Mouse (Mus musculus) midbrain, postnatal 0 days (tissue): ENCODE results near the gene Nifk. TPM values are rescaled to one million over a fixed set of nuclear protein-coding genes. Genes with fewer than 3 reads are reported as not detected.

Experiments used
- ATAC-seq: fragments of 200-750 bp; cut with Nextera tagmentation; 2 replicates; pipeline ENCODE4 v1.8.0; 2017; ENCODE audit warnings: moderate number of reproducible peaks, mild to moderate bottlenecking, moderate TSS enrichment, moderate library complexity; ENCODE audit not compliant: low FRiP score
- DNase-seq: peaks from one replicate; pipeline ENCODE4 v3.0.0-alpha.2; 2015; ENCODE audit warnings: low spot score
- H3K27ac ChIP-seq: fragments of 300-500 bp; sonication (generic); 2 replicates; pipeline ENCODE4 v1.5.1; 2014; ENCODE audit warnings: low read depth, mild to moderate bottlenecking, low read length, mixed read lengths
- H3K27me3 ChIP-seq: fragments of 300-500 bp; sonication (generic); 2 replicates; pipeline ENCODE4 v1.6.1; 2014; ENCODE audit warnings: low read length, control low read depth, mixed read lengths; ENCODE audit not compliant: insufficient read depth
- H3K36me3 ChIP-seq: fragments of 300-500 bp; sonication (generic); 2 replicates; pipeline ENCODE4 v1.6.1; 2014; ENCODE audit warnings: low read length, control low read depth, mixed read lengths; ENCODE audit not compliant: insufficient read depth
- H3K4me1 ChIP-seq: fragments of 300-500 bp; sonication (generic); 2 replicates; pipeline ENCODE4 v1.6.1; 2014; ENCODE audit warnings: mild to moderate bottlenecking, control low read depth, antibody characterized with exemption, low read length, mixed read lengths; ENCODE audit not compliant: insufficient read depth
- H3K4me2 ChIP-seq: fragments of 300-500 bp; sonication (generic); 2 replicates; pipeline ENCODE4 v1.6.1; 2014; ENCODE audit warnings: low read depth, mild to moderate bottlenecking, low read length, mixed read lengths; ENCODE audit not compliant: poor library complexity, severe bottlenecking
- H3K4me3 ChIP-seq: fragments of 300-500 bp; sonication (generic); 2 replicates; pipeline ENCODE4 v1.5.1; 2014; ENCODE audit warnings: low read depth, mild to moderate bottlenecking, low read length, moderate library complexity
- H3K9ac ChIP-seq: fragments of 300-500 bp; sonication (generic); replicated peaks from 2 replicates; pipeline ENCODE4 v1.6.1; 2014; ENCODE audit warnings: mild to moderate bottlenecking, low read length, moderate library complexity, mixed read lengths; ENCODE audit not compliant: poor library complexity, severe bottlenecking
- H3K9me3 ChIP-seq: fragments of 300-500 bp; sonication (generic); 2 replicates; pipeline ENCODE4 v1.6.1; 2016; ENCODE audit warnings: low read length, control low read depth
- CTCF ChIP-seq: IDR thresholded peaks from 2 replicates; pipeline ENCODE4 v1.5.1; 2016; ENCODE audit warnings: antibody characterized with exemption, mild to moderate bottlenecking
- WGBS: fragments of 180-500 bp; shearing (Covaris S2); extraction: QIAGEN DNeasy Blood & Tissue Kit; methylation state at CpG from one replicate; pipeline ENCODE4 v1.1.7; 2014; 5-methylcytosine and 5-hydroxymethylcytosine counted together
- polyA plus RNA-seq: library from polyadenylated mRNA; unstranded; fragments of >200 nt; fragmentation: Nextera tagmentation; extraction: Ambion mirVana; gene quantifications from 2 replicates; pipeline ENCODE4 v1.2.1, GENCODE M21; 2015
- total RNA-seq: library from RNA; depleted of rRNA; stranded (reverse); fragments of >200 nt; gene quantifications from 2 replicates; pipeline ENCODE4 v1.2.3, GENCODE M21; 2014

Gene Nifk
- total and polyA plus RNA-seq, 2 experiments from 2014 or later, result 34.1 to 78.0 TPM

GRCm38 (mm10) chr1:118335847-118336246 lies 14.2 kb downstream of the Nifk start:
- no peak overlapping the region for H3K27ac ChIP-seq
- ATAC-seq, result no peak
- peak; percentile 57 for TF ChIP-seq CTCF
- H3K9me3 ChIP-seq, result no peaks in the 10 kb centered on the region
- H3K9ac ChIP-seq, result no peak overlapping the region
- DNase-seq, result peak; percentile 37
- no peaks in the 10 kb centered on the region for H3K4me1 ChIP-seq
- no peaks in the 10 kb centered on the region for H3K27me3 ChIP-seq
- H3K4me3 ChIP-seq, result no peak overlapping the region
- H3K4me2 ChIP-seq, result no peak overlapping the region
- H3K36me3 ChIP-seq, result peaks cover 24% of the 10 kb centered on the region

GRCm38 (mm10) chr1:118337921-118338320 lies 16.3 kb downstream of the Nifk start:
- H3K27me3 ChIP-seq, result no peaks in the 10 kb centered on the region
- WGBS, result 84% methylated on average over 5 of the region's 5 CpGs
- H3K36me3 ChIP-seq, result peaks cover 8% of the 10 kb centered on the region
- H3K4me3 ChIP-seq, result no peak overlapping the region
- ATAC-seq, result no peak
- DNase-seq, result no peak
- H3K9ac ChIP-seq, result no peak overlapping the region
- no peak for TF ChIP-seq CTCF
- no peaks in the 10 kb centered on the region for H3K9me3 ChIP-seq
- H3K4me2 ChIP-seq, result no peak overlapping the region
- no peak overlapping the region for H3K27ac ChIP-seq
- no peaks in the 10 kb centered on the region for H3K4me1 ChIP-seq

- no peaks in the 10 kb centered on the region for H3K27me3 ChIP-seq
- WGBS, result 43% methylated on average over 6 of the region's 6 CpGs
- H3K36me3 ChIP-seq, result no peaks in the 10 kb centered on the region
- H3K4me3 ChIP-seq, result no peak overlapping the region
- DNase-seq, result no peak
- no peak overlapping the region for H3K9ac ChIP-seq
- H3K4me2 ChIP-seq, result no peak overlapping the region
- no peak overlapping the region for H3K27ac ChIP-seq
- H3K4me1 ChIP-seq, result no peaks in the 10 kb centered on the region
- peak; percentile 14; the same call in 1 of the 2 replicates for TF ChIP-seq CTCF
- no peak for ATAC-seq
- no peaks in the 10 kb centered on the region for H3K9me3 ChIP-seq
Observed at GRCm38 (mm10) chr1:118343649-118344435, 22.2 kb downstream of the Nifk start.

- WGBS, result 80% methylated on average over 3 of the region's 3 CpGs
- ATAC-seq (no peak), DNase-seq (no peak)
- TF ChIP-seq CTCF, result no peak
- Histone ChIP-seq H3K4me1 (no peaks in the 10 kb centered on the region), H3K27me3 (no peaks in the 10 kb centered on the region), H3K4me2 (no peak overlapping the region), H3K9me3 (no peaks in the 10 kb centered on the region), H3K27ac (no peak overlapping the region), H3K4me3 (no peak overlapping the region), H3K9ac (no peak overlapping the region), H3K36me3 (no peaks in the 10 kb centered on the region)
Observed at GRCm38 (mm10) chr1:118349922-118350321, 28.3 kb downstream of the Nifk start.

- no peak overlapping the region for H3K4me2 ChIP-seq
- no peak for TF ChIP-seq CTCF
- H3K4me3 ChIP-seq, result no peak overlapping the region
- ATAC-seq (no peak), DNase-seq (peak; percentile 27)
- H3K4me1 ChIP-seq, result no peaks in the 10 kb centered on the region
- H3K9me3 ChIP-seq, result no peaks in the 10 kb centered on the region
- H3K27me3 ChIP-seq, result no peaks in the 10 kb centered on the region
- H3K36me3 ChIP-seq, result no peaks in the 10 kb centered on the region
- no peak overlapping the region for H3K9ac ChIP-seq
- WGBS, result 68% methylated on average over 6 of the region's 6 CpGs
- no peak overlapping the region for H3K27ac ChIP-seq
Observed at GRCm38 (mm10) chr1:118359071-118359761, 37.6 kb downstream of the Nifk start.

GRCm38 (mm10) chr1:118367970-118368369 lies 46.3 kb downstream of the Nifk start:
- Histone ChIP-seq H3K9ac (no peak overlapping the region), H3K9me3 (no peaks in the 10 kb centered on the region), H3K4me3 (no peak overlapping the region), H3K4me1 (no peaks in the 10 kb centered on the region), H3K4me2 (no peak overlapping the region), H3K27me3 (no peaks in the 10 kb centered on the region), H3K36me3 (no peaks in the 10 kb centered on the region), H3K27ac (no peak overlapping the region)
- DNase-seq, result no peak
- WGBS, result 83% methylated on average over 1 of the region's 1 CpGs
- no peak for ATAC-seq
- TF ChIP-seq CTCF, result peak; percentile 47
